Mouse (Mus musculus) gonadal fat pad, adult 2 months (tissue): ENCODE measurements at regions not wholly inside any gene's neighbourhood (a gene's known extent, or its start where the extent isn't known, plus 50 kb on each side); places are given as distances from the start of the nearest gene placed in this dataset.

ENCODE experiments used
- DNase-seq: peaks from one replicate; pipeline ENCODE4 v3.0.0-alpha.2; 2012; ENCODE audit warnings: low read depth

DNA sequence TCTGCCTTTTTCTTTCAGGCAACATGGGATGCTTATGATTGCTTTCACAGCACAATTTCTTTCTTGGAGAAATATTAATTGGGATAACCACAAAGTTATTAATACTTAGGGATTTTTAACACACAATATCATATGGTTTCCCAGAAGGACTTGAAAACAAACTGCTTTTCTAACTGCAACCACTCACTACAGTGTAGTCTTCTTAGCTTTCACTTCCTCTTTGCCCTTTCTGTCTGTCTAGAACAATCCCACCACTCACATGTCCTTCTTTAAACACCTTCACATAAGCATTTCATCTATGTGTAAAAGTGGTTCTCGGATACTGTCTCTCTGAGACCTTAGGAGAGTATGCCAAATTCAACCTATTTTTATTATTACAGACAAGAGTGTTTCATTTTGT is 204.3 kb downstream of the C1d start:
- no peak for DNase-seq

DNA sequence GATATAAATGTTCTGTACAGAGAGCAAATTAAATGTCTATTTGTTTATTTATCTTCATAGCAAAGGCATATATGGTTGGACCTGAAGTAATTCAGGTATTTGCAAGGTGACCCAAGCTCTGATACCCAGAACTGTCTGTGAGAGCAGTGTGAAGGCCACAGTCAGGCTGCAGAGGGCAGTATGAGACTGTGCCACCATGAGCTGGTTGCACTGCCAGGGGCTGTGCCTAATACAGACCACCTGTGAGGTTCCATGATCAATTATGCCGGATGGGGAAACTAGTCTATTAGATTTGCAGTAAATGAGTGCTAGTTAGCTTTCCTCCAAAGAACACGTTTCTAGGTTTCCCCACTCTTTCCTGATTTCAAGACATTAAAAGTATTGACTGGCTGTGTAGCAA is 207.5 kb downstream of the C1d start:
- no peak for DNase-seq

DNA sequence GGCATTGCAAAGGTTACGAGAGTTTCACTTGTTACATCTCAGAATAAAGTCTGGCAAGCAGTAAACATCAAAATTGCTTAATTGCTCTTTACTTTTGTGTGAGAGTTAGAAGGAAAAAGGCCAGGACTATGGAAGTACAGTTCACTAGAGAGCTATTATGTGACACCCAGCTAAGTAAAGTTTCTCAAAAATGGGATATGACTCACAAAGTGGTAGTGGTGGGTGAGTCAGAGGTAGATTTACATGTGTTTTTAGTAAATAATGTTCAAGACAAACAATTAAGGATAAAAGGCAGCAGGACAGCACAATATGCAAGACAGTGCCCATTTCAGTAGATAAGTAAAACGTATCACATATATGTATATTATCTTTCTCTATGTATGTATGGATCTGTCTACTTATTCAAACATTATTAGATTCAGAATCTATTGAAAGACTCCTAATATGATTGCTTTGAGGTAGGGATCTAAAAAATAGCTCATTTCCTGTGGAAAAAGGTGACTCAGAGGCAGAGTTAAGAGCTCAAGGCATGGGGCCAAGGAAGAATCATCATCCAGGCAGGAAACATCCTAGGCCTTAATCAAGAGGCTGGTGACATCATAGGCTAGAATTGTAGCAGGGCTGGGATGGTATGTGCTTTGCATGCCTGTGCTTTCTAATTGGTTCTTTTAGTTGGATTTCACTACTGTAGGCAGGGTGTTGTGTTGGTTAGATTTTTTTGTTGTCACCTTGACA is 211.2 kb downstream of the C1d start:
- DNase-seq: no peak

DNA sequence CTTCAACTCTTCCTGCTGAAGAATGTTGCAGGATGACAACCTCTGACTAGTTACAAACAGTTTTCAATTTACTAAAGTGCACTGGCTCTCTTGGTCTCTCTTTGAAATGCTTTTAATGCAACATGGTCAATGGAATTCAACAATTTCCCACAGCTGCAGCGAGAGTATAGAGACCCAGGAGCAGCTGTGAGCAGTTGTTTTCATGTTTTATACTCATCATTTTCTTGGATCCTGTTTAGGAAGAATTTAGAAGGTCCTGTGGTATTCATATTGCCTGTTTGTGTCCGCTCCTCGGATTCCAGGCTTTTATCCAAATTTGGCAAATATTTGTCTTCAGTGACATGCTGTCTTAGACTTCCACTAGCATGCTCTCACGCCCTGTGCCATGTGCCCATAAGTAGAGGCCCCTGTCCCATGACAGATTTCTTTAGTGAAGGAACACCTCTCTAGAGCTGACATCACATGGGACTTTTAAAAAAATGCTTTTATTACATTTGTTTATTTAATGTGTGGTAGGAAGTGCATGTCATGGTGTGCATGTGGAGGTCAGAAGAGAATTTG is 224.1 kb downstream of the C1d start:
- no peak for DNase-seq

DNA sequence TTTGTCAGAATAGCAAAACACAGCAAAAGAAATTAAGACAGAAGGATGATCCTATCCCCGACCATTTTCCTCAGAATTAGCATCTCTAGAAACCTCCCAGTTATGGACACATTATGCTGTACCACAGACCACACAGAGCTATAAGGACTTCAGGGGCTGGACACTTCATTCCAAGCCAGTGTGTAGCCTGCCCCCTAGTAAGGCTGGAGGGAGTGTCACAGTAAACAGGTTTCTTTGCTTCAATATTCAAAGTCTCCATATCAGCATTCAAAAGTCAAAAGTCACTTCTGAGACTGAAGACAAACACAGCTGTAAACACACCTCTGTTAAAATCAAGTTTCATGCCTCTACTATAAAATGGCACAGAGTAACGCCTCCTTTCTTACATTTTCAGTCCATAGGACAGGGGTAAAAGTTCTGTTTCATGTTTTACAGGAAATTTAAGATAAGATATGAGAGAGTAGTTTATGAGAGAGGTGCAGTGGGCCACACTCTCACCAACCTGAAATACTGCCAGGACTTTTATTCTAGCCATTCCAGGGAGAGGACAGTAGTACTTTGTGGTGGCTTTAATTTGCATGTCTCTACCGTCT is 226.6 kb downstream of the C1d start:
- DNase-seq: no peak

DNA sequence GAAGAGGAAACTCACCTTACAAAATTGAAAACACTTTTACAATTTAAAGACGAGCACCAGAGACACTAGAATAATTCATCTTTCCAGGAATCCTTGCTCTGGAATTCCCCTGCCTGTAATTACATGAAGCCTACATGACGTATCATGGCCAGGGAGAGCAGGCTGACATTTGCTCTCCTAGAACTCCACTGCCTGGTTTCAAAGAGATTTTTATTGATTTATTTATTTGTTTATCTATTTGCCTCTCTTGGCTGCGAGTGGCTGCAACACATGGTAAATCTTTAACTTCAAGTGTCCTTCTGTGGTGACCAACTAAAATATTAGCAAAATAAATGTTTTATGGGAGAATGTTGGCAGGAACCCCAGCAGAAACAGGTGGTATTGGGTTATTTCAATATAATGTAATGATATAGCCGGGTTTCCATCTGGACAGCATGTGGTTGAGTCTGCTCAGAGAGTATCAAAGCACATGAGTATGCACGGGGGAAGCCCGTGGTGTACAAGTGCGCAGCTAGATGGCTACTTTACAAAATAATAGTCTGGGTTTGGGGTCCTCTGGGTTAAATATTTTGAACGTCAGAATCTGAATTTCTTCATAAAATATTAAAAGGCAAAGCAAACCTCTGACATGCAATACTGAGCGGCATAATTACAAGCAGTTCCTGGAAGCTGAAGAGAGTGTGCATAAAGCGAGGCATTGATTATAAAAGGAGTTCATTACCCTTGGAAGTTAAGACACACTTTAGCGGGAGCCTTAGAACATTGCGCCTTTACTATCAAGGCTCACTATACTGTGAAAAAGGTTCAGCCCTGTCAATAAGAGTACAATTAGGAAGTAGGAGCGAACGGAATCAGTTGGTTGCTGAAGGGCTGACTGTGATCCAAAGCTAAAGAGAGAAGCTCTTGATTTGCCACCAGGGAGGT is 244.0 kb downstream of the C1d start:
- DNase-seq: no peak

DNA sequence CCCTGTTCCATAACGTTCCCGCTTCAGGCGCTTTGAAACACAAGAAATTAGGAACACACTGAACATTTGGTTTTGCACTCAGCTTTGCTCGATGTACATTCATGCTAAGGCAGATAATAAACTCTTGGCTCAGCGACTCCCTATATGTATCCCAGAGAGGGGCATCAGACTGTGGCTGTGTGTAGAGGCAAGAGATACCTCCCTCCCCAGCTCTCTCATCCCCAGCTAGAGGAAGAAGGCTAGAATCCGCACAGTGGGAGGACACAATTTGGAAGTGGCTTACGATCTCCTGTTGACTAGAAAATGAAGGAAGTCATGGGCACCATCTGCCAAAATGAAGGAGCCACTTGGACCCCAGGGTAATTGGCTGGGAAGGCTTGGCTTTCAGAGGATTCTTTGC is 244.7 kb downstream of the C1d start:
- DNase-seq: no peak

DNA sequence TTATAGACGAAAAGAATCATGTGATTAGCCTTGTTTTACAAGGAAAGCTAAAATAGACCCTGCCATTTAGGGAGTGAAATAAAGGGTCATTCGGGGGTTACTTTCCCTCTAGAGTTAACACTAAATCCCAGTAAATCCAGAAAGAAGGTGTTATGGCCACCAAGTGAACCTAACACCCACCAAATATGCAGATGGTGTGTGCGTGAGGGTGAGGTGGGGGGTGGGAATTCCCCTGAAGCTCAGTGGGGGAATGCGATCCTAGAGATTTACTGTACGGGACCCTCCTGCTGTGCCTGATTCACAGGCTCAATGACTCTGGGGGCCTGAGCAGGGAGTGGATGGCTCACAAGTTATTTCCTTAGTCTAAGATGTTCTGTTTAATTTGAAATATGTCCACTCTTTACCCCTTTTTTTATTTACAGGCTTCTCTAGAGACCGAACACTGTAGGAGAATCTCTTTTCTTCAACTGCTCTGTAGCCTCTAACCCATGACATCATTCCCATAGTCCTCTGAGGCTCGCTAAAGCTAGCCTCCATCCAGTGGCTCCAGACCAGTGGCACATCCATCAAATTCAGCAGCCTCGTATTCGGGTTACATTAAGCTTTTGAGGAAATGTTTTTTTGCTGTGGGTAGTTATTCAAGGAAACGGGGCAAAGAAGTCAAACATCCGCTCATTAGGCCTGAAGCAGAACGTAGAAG is 265.0 kb downstream of the C1d start:
- no peak for DNase-seq

DNA sequence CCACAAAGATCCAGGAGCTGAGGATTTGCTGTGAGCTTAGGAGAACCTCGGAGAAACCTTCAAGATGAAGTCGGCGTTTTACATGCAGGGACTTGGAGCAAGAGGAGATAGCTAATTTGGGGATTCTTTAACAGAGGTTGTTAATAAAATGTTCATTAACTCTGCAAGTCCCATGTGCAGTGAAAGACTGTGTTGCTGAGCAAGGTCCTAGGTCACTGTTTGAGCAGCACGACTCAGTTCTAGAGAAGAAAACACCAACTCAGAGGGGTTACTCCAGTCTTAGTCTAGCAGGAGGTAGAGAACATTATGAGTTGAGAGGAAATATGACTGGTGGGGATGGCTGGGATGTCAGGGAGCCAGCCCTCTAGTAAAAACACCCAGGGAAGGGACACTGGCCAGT is 265.9 kb downstream of the C1d start:
- no peak for DNase-seq

DNA sequence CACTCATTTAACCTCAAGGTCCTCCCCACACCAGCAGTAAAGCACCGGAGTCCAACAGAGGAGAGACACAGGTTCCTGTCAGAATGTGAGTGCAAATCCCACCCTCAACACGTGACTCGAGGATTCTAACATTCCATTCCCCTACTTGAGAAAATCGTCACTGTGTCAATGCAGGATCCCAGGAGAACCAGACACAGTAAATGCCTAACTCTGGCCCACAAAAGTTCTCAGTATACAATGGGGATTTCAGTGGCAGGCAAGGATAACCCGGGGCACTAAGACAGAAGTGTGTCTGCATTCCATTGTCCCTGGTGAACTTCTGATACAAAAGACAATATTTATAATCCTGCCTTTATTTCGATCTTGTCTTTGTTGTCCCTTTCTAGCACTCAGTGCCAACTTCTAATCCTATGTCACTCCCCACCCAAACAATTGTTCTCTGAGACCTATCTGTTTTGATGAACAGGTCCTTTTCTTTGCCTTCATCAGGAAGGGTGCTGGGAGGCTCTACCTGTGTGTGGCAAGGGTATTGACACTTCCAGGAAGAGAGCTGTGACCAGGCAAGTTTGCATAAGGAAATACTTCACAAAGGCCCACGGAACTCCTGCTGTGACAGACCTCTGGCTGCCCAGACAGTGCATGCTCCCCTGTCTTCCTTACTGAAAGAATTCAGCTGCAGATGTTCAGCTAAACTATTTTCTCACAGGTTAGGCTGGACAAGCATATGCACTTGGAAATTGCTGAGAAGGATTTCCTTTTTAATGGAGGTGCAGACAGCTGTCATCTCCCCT is 267.8 kb downstream of the C1d start:
- DNase-seq: no peak

DNA sequence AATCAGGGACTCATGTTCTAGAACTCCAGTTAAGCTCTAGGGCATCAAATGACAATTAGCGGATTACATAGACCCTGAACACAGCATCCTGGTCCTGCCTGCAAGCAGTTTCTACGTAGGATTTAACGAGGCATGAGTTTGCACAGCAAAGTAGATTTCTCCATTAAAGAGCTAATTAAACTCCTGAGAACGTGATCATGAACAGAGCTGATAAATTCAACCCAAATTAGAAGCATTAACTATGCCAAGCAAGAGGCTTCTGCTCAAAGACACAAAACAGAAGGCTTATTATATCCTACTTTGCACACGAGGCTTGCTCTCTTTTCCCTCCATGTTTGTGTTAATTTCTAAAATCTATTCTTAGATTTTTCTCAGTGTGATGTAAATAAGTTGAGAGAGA is 269.1 kb downstream of the C1d start:
- no peak for DNase-seq

DNA sequence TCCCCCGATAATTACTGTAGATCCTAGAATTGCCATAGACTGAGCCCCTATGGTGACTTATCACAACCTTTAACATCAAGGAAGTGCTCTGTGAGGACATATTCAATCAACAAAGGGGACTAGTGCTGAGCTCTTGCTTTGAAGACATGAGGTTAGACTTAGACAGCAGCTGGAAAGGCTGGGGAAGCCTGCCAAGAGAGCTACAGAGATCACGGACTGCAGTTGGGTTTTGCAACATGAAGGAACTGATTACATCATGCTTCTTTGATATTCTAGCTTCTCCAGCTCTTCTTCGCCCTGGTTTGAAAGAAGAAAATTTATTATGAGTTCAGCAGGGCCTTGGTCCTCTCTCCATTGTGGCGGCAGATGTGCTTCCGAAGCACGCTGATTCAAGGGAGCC is 271.2 kb downstream of the C1d start:
- DNase-seq: no peak

DNA sequence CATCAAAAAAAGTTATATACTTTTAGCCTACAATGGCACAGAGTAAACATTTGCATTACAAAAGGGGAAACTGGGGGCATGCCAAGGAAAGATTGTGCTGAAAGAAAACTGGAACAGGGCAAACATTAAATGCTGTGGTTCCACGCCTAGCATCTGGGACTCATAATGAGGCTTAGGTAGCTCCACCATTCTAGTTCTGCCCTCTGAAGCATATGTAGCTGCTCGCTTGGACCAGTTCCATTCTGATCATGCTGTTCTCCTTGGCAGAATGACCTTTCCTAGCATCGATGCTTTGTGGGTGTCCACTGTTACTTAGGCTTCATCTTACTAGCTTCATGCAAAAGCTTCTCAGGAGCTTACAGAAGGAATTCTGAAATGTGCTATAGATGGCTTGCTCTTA is 276.3 kb downstream of the C1d start:
- no peak for DNase-seq

DNA sequence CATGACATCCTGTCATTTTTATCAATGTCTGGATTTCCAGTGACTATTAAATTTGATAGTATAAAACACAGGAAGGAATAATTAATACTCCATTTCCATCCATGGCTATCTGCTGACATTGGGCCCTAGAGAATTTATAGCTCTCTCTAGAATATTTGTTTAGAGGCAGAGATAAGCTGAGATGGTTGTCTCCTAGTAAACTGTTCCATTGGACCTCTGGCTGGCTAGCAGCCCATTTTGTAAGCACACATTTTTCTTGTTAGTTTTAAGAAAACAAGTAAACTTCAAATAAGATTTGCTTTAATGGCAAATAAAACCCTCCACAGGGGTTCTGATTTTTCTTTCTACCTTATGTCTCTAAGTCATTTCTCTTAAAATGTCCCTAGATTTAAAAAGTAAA is 288.9 kb downstream of the C1d start:
- no peak for DNase-seq

DNA sequence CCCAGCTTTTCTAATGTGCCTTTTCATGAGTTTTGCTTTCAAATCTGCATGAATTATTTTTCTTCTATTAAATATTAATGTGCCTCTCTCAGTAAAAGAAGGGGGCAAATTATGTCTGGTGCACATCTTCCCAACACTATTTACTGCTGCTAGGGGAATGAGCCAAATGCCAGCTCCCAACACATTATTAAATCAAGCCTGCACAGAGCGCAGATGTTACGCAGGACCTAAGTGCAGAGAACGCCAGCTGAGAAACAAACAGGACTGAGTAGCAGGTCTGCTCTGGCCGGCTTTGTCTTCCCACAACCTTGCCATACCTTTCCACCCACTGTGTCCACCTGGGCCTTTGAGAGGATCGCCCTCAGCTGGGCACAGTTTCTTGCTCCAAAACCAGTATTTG is 291.8 kb downstream of the C1d start:
- no peak for DNase-seq

DNA sequence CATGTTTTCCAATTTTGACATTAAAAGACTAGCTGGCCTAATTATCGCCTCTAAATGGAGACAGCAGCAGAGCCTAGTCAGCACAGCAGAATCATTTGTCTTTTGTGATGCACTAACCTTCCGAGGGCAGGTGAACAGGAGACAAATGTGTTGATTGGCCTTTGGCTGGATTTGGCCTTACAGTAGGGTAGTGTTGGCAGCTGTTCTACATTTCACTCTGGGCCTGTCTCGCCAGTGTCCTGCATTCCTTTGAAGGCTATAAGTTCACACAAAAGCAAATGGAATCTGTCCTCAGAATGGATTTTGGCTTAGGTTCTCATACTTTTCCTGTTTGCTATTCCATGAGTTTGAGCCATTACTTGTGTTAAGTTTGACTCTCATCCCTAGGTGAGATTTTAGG is 297.9 kb downstream of the C1d start:
- DNase-seq: no peak

DNA sequence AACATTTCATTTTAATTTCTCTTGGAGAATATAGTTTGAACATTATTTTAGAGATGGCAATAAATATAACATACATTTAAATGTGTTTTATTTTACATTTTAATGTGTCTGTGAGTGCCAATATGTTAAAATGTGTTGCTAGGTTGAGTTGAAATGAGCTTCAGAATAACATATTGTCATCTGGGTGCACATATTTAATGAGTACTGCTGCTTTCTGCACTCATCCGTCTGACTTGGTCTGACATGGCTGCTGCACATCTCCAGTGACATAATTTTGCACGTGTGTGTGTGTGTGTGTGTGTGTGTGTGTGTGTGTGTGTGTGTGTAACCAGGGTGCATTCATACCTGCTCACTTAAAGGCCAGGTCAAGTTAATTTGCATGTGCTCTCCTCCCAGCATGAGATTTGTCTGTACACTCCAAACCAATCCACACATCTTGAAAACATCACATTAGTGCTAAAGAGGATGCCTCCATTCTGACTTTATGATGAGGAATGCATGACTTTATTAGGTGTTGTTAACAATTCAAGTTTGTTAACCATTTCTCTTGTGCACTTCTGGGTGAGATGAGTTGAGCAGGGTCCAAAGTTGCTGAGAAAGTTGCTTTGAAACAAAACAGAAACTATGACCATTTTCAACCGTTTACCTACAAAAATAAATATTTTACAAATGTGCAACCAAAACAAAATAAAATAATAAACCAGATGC is 334.6 kb downstream of the C1d start:
- DNase-seq: no peak

DNA sequence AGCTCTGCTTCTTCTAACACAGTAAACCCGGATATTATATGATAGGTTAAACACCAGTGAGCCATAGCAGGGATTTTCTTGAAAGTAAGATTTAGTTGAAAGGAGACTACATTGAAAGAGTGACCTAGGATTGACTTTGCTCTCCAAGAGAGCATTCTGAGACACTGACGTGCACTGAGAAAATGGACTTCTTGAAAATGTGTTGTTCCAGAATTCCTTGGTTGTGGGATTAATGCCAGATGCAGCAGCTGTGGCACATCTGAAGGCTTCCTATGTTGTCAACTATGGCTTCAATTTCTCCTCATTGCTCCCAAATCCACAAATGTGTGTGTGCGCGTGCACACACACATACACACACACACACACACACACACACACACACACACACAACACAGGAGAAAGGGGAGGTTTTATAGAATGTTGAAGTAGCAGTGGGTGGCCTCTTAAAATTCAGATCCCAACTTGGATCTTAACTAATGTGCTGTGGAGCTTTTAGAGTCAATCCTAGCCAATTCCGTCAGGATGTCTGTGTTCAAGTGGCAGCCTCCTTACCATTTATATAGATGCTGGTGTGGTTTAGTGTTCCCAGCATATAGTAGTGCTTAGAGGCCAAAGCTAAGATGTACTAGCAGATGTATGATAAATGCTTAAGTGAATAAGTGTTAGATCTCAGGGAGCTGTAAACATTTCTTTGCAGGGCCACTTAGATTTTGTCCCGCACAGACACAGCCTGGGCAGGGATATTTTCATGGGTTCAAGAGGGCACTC is 346.5 kb downstream of the C1d start:
- no peak for DNase-seq

DNA sequence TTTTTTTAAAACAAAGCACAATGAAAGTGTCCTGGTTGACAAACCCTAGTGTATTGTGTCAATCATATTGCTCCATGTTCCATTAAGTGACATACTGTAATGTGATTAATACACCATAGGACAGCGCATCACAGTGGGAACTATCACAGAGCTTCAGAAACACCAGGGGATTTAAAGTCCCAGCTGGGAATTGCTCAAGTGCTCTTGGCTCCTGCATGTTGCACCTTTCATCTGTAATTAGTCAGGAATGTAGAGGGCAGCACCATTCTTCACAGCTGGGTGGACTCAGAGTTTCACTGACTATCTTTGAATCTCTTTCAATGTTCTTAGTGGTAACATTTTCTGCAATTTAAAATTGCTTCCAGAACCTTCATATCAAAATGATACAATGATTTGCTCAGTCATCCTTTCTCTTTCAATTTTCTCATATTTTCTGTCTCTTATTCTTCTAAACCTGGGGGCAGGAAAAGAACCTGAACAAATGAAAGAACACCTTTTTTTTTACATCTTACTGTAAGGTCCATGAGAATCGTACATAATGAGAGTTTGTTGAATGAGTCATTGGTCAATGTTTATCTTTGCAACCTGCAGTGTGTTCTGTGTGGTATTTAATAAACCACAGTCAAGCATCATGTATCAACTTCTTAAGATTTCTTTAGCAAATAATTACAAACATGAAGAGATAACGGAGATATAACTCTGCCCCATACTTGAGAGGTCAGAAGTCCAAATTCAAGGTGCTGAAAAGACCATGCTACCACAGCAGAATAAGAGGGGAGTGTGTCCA is 333.0 kb downstream of the Etaa1 start:
- DNase-seq: no peak
